Mouse (Mus musculus) splenic B cell, adult 2 months (primary cell): ENCODE data around the gene Eme2.

Source experiments
- DNase-seq: peaks from one replicate; pipeline ENCODE4 v3.0.0-alpha.2; 2011; ENCODE audit warnings: low read depth, low spot score
- H3K27me3 ChIP-seq: 2 replicates; pipeline ENCODE4 v1.6.1; 2012; ENCODE audit warnings: mild to moderate bottlenecking, low read length, moderate library complexity, mixed read lengths; ENCODE audit not compliant: control insufficient read depth, poor library complexity, insufficient read depth, severe bottlenecking
- H3K36me3 ChIP-seq: 2 replicates; pipeline ENCODE4 v1.6.1; 2012; ENCODE audit warnings: mild to moderate bottlenecking, low read length, moderate library complexity, mixed read lengths; ENCODE audit not compliant: control insufficient read depth, poor library complexity, insufficient read depth, severe bottlenecking

Gene Eme2

GRCm38 (mm10) chr17:24890151-24891092 lies 4.5 kb downstream of the Eme2 start:
- no peak for DNase-seq
- Histone ChIP-seq H3K27me3 (no peaks in the 10 kb centered on the region), H3K36me3 (peaks cover 2% of the 10 kb centered on the region)

DNA sequence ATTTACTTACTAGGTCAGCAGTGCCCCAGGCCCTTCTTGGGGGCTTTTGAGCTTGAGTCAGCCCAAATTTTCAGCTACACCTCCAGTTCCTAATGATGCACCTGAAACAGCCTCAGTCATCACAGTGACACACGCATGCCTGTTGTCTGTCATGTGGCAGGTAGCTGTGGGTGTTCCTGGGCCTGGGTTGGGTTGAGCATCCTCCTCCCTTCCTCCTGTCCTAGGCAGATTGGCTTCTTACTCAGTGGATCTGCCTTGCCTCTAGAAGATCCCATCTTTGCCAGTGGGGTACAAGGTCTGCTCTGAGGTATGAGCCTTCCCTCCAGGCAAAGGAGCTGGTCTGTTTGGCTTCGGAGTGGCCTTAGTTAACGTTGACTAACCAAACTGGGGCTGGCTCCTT lies 6.0 kb downstream of the Eme2 start:
- Histone ChIP-seq H3K27me3 (no peaks in the 10 kb centered on the region), H3K36me3 (peaks cover 2% of the 10 kb centered on the region)
- no peak for DNase-seq

- peak; percentile 19 for DNase-seq
- H3K36me3 ChIP-seq = peaks cover 9% of the 10 kb centered on the region
- no peaks in the 10 kb centered on the region for H3K27me3 ChIP-seq
These were observed 7.4 kb downstream of the Eme2 start for GRCm38 (mm10) chr17:24887291-24888080.

DNA sequence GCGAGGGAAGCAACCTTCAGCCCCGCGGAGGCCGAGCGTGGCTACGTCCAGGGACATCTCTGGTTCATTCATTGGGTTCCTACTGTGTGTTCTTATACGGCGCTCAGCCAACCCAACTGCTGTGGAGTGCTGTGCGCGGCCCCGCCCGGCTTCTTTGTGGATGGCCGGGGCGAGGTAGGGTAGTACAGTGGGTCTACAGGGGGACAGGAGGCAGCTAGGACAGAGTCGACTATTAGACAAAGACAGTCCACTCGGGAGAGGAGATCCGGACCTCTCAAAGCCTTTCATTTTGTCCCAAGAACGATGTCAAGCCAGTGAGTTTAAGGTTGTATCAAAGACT lies 8.0 kb downstream of the Eme2 start:
- DNase-seq = peak; percentile 18
- Histone ChIP-seq H3K36me3 (peaks cover 9% of the 10 kb centered on the region), H3K27me3 (no peaks in the 10 kb centered on the region)

GRCm38 (mm10) chr17:24886134-24886931 lies 8.6 kb downstream of the Eme2 start, which contains the start of the genes Nubp2 and Spsb3:
Gene Nubp2, minus strand, starts transcription at chr17:24886349.
Gene Spsb3, plus strand, starts transcription at chr17:24886643.
- H3K27me3 ChIP-seq = no peaks in the 10 kb centered on the region

DNA sequence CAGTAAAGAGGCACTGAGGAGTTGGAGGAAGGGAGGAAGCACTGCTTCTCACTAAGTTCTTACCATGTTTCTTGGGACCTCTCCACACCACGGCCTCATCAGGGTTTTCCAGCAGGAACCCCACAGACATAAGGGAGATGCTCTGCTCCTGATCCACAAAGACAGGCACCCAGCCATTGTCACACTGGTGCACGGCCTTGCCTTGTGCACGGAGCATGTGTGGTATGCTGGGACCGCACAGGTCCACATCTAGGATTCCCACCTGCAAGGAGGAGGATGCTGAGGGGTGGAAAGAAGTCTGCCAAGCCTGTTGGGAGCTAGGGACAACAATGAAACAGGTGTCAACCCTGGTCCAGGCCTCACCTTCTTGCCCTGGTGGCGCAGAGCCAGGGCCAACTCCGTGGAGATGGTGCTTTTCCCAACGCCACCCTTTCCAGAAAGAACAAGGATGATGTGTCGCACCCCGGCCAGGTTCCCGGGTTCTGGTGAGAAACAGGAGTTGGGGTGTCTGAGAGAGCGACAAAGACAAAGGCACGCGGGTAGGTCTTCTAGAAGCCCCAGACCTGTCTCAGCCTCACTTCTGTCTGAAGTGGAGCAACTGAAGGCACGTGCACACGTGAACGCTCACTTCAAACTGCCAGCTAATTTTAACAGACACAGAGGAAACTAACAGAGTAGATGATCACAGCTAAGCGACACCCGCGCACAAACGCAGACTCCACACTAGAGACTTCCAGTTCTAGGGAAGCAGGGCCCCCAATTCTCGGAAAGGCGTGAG lies 9.3 kb downstream of the Eme2 start:
- no peak for DNase-seq
- H3K27me3 ChIP-seq = no peaks in the 10 kb centered on the region

More at GRCm38 (mm10) chr17:24886134-24886931, 8.6 kb downstream of the Eme2 start, which contains the start of the genes Nubp2 and Spsb3:
- peak; percentile 99 for DNase-seq
- peaks cover 9% of the 10 kb centered on the region for H3K36me3 ChIP-seq

DNA sequence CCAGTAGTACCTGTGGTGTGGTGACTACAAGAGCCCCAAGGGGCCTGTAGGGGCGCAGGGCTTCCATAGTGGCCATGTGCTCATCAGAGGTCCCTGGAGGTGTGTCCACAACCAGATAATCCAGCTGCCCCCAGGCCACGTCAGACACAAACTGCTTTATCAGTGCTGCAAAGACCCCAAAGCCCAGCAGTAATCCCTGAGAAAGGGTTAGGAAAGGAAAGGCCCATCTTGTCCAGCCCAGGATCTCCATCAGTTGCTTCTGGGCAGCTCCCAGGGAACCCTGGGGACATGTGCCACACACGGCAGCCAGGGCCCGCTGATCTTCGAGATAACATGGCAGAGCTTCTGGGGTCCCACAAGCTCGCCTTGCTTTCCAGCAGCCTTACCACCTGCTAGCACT lies 10.5 kb downstream of the Eme2 start:
- no peak for DNase-seq
- H3K27me3 ChIP-seq = no peaks in the 10 kb centered on the region
- peaks cover 9% of the 10 kb centered on the region for H3K36me3 ChIP-seq

More for the DNA sequence above, 9.3 kb downstream of the Eme2 start:
- H3K36me3 ChIP-seq = peaks cover 9% of the 10 kb centered on the region

DNA sequence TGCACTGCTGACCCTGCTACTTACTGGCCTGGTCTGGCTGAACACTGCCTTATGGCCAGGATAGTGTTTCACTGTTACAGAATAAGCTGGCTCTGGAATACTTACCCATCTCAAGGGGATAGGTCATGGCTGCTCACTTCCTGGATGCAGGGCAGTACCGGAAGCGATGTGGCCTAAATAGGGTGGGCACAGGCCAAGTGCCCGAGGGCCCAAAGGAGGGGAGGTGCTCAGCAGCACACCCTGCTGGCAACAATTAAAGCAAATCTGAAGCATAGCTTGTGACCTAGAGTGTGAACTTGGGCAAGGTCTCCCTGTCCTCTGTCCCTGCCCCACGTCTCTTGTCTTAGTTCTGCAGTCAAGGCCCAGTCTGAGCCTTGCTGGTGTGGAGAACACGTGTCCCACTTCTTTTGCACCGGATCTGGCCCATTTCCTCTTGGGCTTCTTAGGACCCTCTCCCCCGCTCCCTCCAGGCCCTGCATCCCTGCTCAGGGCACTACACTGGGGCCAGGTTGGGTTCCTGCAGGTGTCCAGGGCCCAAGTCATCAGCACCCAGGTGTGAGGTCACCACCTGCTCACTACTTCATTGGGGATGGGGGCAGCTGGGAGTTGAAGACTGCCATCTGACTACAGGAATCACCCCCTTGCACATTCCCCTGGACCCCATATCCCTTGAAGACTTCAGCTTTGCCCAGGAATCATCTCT lies 13.0 kb downstream of the Eme2 start:
- DNase-seq = peak; percentile 60
- no peaks in the 10 kb centered on the region for H3K27me3 ChIP-seq
- peaks cover 9% of the 10 kb centered on the region for H3K36me3 ChIP-seq

DNA sequence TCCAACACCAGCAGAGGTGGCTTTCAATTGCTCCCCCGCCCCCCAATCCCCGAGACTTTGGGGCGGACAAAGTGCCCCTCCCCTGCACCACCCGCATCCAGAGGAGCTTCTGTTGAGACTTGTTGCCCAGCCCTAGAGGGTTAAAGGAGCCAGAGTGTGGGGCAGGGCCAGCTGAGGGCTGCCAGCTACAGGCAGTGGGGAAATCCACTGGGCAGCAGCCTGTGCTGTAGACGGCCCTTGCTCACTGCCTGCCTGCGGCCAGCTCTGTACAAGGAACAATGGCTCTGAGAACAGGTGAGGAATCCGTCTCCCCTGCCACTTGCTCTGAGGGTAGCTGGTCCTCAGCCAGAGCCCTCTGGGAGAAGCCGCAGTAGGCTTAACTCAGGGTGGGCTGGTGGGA lies 16.4 kb downstream of the Eme2 start:
- peaks cover 8% of the 10 kb centered on the region; the same call in 1 of the 2 replicates for H3K36me3 ChIP-seq
- no peaks in the 10 kb centered on the region for H3K27me3 ChIP-seq
- no peak for DNase-seq

DNA sequence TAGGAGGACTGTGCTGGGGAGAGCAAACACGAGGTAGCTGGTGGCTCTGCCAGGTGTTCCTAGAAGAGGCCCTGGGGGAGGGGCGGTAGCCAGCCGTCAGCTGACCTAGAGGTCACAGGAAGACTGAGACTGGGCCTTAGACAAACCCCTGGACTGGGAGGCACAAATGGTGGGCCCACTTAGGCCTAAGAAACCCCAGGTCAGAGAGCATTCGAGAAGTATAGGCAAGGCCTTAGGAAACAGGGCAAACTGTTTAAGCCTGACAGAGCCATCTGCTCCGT lies 16.8 kb downstream of the Eme2 start:
- no peak for DNase-seq
- Histone ChIP-seq H3K36me3 (peaks cover 5% of the 10 kb centered on the region; the same call in 1 of the 2 replicates), H3K27me3 (no peaks in the 10 kb centered on the region)

- no peaks in the 10 kb centered on the region for H3K27me3 ChIP-seq
- peaks cover under 1% of the 10 kb centered on the region; the same call in 1 of the 2 replicates for H3K36me3 ChIP-seq
- DNase-seq = no peak
These were observed 17.4 kb downstream of the Eme2 start for GRCm38 (mm10) chr17:24877336-24878116.

- H3K36me3 ChIP-seq = no peaks in the 10 kb centered on the region
- no peaks in the 10 kb centered on the region for H3K27me3 ChIP-seq
- DNase-seq = no peak
These were observed 19.9 kb downstream of the Eme2 start for GRCm38 (mm10) chr17:24874989-24875388.

DNA sequence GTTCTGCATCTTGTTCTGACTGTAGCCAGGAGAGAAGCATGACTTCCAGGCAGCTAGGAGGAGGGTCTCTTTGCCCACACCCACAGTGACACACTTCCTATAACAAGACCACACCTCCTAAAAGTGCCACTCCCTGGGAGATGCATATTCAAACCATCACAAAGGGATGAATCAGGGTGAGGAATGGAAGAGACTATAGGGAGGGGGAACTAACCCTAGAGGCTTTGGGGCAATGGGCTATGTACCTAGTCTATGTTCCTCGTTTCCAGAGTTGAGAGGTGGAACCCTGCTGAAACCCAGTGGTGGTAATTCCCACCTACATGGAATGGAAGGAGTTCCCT lies 20.5 kb downstream of the Eme2 start:
- H3K27me3 ChIP-seq = no peaks in the 10 kb centered on the region
- DNase-seq = no peak
- no peaks in the 10 kb centered on the region for H3K36me3 ChIP-seq
